Mouse (Mus musculus): ENCODE measurements at regions not wholly inside any gene's neighbourhood (a gene's known extent, or its start where the extent isn't known, plus 50 kb on each side); places are given as distances from the start of the nearest gene placed in this dataset.

GRCm38 (mm10) chr7:111322901-111323300, 240.1 kb upstream of the Eif4g2 start:
- no peak for DNase-seq

GRCm38 (mm10) chr7:111319917-111320316, 237.1 kb upstream of the Eif4g2 start:
- DNase-seq, result no peak

DNA sequence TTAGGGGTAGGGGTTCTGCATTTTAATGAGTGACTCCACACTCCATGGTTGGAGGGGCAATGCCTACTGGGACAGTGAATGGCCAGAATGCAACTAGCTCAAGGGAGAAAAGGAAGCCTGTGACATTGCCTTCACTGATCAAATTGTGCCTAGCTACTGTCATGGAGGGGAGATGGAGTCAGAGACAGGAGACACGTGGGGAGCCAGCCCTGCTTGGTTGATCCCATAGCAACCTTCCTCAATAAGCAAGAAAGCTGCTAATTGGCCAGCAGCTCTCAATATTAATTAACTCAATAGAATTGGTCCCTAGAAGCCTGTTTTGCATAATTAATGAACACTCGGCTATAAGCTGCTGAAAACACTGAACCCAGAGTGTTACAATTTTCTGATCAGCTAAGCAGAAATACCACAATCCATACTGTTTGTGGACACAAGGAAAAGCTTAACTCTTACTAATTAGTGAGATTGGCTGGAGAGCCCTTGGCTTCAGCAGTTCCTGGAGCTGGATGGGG, 233.7 kb upstream of the Eif4g2 start:
- no peak for DNase-seq

GRCm38 (mm10) chr7:111313921-111314320, 231.1 kb upstream of the Eif4g2 start:
- DNase-seq, result no peak

GRCm38 (mm10) chr7:111305196-111305595, 222.4 kb upstream of the Eif4g2 start:
- DNase-seq, result no peak

- DNase-seq, result no peak
Measured at GRCm38 (mm10) chr7:111301791-111302488, 219.1 kb upstream of the Eif4g2 start.

DNA sequence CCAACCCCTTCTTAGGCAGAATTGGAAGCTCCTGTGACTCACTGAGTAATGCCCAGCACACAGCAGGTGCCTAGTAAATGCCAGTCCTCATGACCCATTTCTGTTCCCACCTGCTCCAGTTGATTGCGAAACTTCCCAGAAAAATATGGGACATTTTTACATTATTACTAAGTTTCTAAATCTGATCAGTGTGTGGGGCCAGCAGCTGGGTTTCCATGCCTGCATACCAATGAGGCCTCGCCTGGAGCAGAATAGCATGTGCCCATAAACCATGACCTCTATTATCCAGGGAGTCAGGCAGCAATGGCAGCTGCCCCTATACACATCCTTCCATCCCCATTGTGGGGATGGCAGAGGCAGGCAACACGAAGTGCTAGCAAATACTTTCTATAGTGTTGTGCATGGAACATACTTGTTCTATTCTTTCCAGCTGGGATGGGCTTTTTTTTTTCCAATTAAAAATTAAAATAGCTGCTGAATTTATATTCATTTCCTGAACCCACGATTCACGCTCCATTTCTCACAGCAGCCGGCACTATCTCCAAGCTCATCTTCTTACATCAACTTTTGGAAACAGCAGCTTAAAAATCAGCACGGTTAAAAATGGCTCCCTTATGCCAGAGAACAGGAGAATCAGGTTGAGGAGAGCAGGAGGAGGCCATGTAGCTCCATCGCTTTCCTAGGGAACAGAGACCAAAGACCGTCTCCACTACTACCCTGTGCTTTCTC, 214.5 kb upstream of the Eif4g2 start:
- DNase-seq, result peak; percentile 20

DNA sequence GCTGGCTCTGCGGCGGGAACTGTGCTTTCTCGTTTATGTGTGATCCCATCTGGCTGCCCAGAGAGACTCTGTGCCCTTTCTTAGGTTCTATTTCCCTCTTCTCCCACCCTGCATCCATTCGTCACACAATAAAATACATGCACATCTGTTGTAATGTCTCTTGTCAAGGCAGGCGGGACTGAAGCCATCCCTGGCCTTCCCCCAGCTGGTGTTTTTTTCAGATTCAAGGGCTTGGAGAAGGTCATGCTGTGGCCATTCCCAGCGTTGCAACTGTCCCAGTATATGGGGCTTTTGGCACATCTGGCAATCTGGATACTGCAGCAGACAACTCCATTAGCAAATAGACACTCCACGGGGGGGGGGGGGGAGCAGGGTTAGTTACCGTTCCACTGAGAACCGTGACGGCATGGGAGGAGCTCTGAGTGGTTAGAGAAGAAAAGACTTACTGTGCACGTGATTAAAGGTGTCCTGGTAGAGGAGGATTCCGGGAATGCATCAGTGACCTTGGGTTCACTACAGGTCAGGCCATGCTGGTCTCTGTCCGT, 200.7 kb upstream of the Eif4g2 start:
- DNase-seq, result no peak

DNA sequence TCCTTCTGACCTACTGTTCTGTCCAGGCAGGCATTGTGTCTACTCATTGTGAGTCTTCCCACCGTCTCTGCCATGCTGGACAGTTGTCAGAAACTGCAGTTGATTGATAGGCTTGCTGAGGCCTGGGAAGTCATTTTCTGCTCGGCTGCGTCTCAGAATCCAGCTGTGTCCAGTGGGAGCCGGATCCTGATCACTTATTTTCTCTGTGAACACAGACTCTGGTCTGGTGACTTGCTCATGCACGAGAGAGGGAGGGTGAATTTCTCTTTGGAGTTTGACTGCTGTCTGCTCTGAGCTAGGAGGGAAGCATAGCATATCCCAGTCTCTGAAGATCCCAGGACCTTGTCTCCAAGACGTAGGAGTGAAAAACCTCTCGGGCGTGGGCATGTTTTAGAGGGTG, 199.5 kb upstream of the Eif4g2 start:
- DNase-seq, result no peak

- no peak for DNase-seq
Measured at GRCm38 (mm10) chr7:111277703-111278102, 194.9 kb upstream of the Eif4g2 start.

- DNase-seq, result no peak
Measured at GRCm38 (mm10) chr7:111273839-111274238, 191.0 kb upstream of the Eif4g2 start.

DNA sequence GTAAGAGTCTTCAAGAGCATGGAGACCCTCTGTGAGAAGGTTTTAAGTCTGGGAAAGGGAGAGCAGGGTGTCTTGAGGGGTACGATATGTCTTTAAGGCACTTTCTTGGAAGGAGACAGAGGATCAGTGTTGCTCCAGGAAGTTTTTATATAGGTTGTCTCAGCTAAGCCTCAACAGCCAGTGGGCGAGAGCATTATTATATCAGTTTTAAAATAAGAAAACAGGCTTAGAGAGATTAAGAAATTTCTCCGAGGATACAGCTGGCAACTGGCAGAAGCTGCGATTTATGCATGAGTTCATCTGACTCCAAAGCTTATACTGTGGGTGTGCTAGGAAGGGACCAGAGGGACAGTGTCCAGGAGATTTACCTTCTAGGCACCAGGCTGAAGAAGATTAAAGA, 188.0 kb upstream of the Eif4g2 start:
- no peak for DNase-seq

DNA sequence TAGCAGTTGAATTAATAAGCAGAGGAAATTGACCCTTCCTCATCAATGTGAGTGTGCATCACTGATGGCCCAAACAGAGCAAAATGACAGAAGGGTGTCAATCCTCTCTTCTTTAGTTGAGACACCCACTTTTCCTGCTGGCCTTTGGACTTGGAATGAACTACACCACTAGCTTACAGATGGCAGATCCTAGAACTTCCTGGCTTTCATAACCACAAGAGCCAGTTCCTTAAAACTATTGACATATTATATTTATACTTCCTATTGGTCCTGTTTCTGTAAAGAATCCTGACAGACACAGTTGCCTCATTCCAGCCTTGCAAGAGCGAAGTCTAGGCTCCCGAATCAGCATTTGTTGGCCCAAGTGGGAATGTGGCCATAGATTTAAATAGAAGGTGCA, 185.4 kb upstream of the Eif4g2 start:
- DNase-seq, result no peak

- no peak for DNase-seq
Measured at GRCm38 (mm10) chr7:111263302-111263701, 180.5 kb upstream of the Eif4g2 start.

- DNase-seq, result no peak
Measured at GRCm38 (mm10) chr7:111259630-111260574, 177.1 kb upstream of the Eif4g2 start.

GRCm38 (mm10) chr7:111257842-111258241, 175.0 kb upstream of the Eif4g2 start:
- DNase-seq, result no peak

DNA sequence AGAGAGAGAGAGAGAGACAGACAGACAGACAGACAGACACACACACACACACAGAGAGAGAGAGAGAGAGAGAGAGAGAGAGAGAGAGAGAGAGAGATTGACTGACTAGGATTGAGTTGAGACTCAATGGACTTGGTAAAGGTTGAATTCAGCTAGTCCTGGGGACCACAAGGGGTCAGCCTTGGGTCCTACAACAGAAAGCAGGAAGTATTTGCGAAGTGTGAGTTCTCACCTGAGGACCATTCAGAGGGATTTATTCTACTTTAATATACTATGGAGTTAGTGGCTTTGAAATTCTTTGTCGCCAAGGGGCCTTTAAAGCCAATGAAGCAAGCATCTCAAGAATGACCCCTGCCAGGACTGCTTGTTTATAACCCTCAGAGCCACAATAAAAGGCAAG, 173.4 kb upstream of the Eif4g2 start:
- no peak for DNase-seq

DNA sequence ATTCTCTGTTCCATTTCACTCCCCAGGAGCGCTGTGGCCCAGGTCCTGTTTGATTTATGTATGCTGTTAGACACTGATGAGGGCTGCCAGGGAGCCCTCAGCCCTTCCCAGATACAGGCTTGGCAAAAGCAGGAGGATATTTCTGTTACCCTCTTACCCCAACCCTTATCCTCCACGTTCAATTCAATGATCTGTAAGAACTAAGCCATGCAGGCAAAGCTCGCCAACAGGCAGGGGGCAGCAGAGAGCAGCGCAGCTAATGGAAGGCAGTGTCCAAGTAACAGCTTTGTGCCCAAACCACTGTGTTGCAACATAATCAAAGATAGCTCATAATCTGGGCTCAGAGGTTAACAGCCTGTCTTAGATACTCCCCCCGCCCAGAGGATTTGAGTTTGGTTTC, 166.8 kb upstream of the Eif4g2 start:
- peak; percentile 55 for DNase-seq

- no peak for DNase-seq
Measured at GRCm38 (mm10) chr7:111245488-111245887, 162.7 kb upstream of the Eif4g2 start.

DNA sequence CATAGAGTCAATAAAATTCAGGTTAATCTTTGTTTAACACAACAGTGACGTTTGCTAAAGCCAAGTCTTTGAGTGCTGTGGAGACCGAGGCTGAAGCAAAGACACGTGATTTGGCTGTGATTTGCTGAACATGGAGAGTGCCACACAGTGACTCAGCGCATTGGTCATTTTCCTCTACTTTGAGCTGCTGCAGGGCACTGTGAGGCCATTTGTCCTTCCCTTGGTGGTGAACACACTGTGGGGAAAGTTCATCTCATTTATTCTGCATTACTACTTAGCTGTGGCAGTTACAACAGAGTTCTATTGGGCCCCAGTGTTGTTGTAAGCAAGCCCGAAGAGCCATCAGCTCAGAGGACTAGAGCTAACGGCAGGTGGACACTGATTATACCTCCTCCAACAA, 162.2 kb upstream of the Eif4g2 start:
- no peak for DNase-seq

DNA sequence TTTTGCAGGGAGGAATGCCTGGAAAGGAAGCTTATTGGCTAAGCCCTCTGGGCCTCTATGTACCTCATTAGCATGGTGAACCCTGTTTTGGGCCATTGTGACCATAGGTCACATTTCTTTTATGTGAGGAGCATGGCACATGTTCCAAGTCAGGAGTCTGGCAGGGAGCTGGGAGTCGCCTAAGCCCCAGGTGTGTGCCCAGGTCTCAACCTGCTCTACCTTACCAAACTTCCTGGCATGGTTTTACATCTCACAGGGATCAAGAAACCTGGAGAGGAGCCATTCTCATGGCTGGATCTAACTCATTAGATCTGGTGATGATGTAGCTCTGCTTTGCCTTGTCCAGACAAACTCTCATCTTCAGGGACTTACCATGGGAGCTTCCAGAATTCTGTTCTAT, 161.0 kb upstream of the Eif4g2 start:
- no peak for DNase-seq

GRCm38 (mm10) chr7:111242646-111243045, 159.8 kb upstream of the Eif4g2 start:
- no peak for DNase-seq

DNA sequence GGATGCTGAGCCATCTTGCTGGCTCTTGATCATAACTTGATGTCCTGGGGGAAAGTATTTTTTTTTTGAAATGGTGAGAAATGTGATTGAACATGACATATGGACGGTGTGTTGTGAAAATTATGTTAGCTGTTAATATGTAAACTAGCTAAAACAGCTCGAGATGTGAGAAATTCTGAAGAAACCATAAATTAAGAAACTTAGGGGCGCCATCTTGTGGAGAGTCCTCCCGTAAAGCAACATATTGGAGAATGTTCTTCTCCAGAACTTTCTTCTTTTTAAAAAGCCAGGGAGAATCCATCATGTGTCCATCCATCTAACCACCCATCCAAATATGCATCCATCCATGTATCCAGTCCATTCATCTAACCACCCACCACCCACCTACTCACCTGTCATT, 158.7 kb upstream of the Eif4g2 start:
- DNase-seq, result peak; percentile 30

Data from cerebellum, adult 9-10 months (tissue).